Mouse (Mus musculus): ENCODE data around the gene C530008M17Rik. TPM values are rescaled to one million over a fixed set of nuclear protein-coding genes. Genes with fewer than 3 reads are reported as not detected.

Gene C530008M17Rik
- polyA plus RNA-seq, 1 experiment, result 26.5 TPM

DNA sequence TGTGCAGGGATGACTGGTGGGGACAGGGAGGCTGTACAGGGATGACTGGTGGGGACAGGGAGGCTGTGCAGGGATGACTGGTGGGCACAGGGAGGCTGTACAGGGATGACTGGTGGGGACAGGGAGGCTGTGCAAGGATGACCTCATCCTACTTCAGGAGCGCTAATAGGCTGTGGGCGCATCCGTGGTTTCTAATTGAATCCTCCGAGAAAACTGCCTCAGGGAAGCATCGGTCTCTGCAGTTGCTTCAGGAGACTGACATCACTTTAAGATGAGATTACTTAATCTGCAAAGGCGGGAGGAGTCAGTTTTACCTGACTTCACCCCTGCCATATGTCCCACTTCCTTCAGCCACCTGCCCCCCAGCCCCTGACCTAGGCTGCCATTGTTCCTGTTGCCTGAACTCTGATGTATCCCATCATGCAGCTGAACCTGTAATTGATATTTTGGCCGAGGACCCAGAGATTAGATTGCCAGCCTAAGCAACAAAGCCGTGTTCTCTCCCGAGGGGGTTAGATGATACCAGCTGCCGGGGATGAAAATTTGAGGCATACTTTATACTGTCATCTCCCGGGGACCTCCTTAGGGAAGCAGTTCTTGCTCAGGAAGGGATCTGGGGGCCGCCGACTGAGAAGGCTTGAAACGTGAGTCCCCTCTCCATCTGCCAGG lies 105.9 kb downstream of the C530008M17Rik start:
- Histone ChIP-seq H3K4me1 (ENCODE audit: control insufficient read depth, insufficient read depth, low read length) (no peaks in the 10 kb centered on the region), H3K27ac (ENCODE audit: insufficient read depth, low read length) (no peak overlapping the region), H3K4me3 (ENCODE audit: insufficient read depth, low read length) (no peak overlapping the region)
- TF ChIP-seq POLR2A (IDR thresholded peaks at IDR 0.05; ENCODE audit: extremely low read depth, insufficient read depth, low read length) (no peak), CTCF (IDR thresholded peaks at IDR 0.05; ENCODE audit: extremely low read depth, insufficient read depth, low read length) (no peak)

DNA sequence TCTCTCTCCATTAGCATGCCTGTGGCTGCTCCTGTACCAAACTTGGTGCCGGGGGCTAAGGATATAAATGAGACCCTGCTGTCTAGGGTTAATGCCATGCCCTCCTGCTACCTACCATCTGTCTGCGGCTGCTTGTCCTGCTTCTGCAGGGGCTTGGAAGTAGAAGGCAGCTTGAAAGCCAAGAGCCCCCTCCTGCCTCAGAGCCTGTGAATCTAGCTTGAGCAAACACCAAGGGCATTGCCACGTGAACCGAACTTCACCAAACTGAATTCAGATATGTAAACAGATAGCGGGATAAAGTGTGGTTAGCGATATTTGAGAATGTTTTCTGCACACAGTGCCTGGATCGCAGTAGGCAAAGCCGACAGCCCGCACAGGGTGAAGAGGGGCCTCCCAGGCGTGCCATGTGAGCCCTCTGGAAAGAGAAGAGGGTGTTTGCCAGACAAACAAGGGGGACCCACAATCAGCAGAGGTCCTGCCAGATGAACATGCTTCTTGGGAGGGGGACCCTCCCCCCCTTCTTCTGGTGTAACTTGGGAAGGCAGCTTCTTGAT lies 106.9 kb downstream of the C530008M17Rik start:
- TF ChIP-seq CTCF (IDR thresholded peaks at IDR 0.05; ENCODE audit: extremely low read depth, insufficient read depth, low read length) (no peak), POLR2A (IDR thresholded peaks at IDR 0.05; ENCODE audit: extremely low read depth, insufficient read depth, low read length) (no peak)
- no peaks in the 10 kb centered on the region for H3K4me1 ChIP-seq (ENCODE audit: control insufficient read depth, insufficient read depth, low read length)
- no peak overlapping the region for H3K27ac ChIP-seq (ENCODE audit: insufficient read depth, low read length)
- no peak overlapping the region for H3K4me3 ChIP-seq (ENCODE audit: insufficient read depth, low read length)

DNA sequence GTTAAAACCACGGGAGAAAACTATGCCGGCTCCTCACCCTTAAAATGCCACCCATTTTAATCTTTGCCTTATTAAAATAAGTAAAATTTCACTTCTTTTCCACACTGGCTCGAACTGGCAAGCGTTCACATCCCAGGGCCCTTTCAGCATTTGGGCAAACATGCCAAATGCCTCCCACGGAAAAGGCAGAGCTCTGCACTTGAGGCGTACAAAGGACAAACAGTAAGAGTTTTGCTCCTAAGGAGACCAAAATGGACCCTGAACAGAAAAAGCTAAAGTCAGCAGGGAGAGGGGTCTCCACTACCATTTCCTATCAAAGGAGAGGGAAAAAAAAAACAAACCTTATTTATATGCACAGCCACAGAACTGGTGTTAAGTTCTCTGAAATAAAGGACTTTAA lies 107.4 kb downstream of the C530008M17Rik start:
- Histone ChIP-seq H3K27ac (ENCODE audit: insufficient read depth, low read length) (no peak overlapping the region), H3K4me3 (ENCODE audit: insufficient read depth, low read length) (no peak overlapping the region), H3K4me1 (ENCODE audit: control insufficient read depth, insufficient read depth, low read length) (no peaks in the 10 kb centered on the region)
- no peak for TF ChIP-seq POLR2A (IDR thresholded peaks at IDR 0.05; ENCODE audit: extremely low read depth, insufficient read depth, low read length)
- TF ChIP-seq CTCF (IDR thresholded peaks at IDR 0.05; ENCODE audit: extremely low read depth, insufficient read depth, low read length), result no peak

DNA sequence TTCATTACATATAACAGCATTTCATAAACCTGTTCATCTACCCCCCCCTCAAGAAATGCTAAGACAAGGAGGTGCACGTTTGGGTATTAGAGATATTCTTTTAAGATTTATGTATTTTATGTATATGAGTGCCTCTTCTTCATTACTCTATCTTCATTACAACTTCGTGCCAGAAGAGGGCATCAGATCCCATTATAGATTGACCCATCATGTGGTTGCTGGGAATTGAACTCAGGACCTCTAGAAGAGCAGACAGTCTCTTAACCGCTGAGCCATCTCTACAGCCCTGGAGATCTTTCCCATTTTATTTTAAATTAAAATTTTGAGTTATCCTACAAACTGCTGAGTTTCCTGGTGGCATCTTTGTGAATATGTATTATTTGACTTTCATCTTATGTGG lies 112.7 kb downstream of the C530008M17Rik start:
- no peak for TF ChIP-seq POLR2A (IDR thresholded peaks at IDR 0.05; ENCODE audit: extremely low read depth, insufficient read depth, low read length)
- TF ChIP-seq CTCF (IDR thresholded peaks at IDR 0.05; ENCODE audit: extremely low read depth, insufficient read depth, low read length), result no peak
- Histone ChIP-seq H3K4me3 (ENCODE audit: insufficient read depth, low read length) (no peak overlapping the region), H3K27ac (ENCODE audit: insufficient read depth, low read length) (no peak overlapping the region)

DNA sequence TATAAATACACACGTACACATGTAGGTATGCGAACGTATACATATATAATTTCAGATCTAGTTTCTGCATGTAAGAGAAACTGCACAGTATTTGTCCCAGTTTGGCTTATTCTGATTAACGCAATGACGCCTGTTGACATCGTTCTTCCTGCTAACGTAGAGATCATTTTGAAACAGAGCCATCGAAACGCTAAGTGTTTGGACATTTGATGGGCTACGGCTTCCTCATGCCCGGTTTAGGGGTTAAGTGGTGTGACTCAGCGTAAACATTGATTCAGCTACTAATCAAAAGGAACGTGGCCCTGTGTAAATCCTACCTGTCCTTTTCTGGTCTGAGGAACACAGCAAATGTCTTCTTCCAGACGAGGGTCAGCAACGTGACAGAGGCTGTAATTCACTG lies 113.3 kb downstream of the C530008M17Rik start:
- TF ChIP-seq POLR2A (IDR thresholded peaks at IDR 0.05; ENCODE audit: extremely low read depth, insufficient read depth, low read length) (no peak), CTCF (IDR thresholded peaks at IDR 0.05; ENCODE audit: extremely low read depth, insufficient read depth, low read length) (no peak)
- no peak overlapping the region for H3K27ac ChIP-seq (ENCODE audit: insufficient read depth, low read length)
- no peaks in the 10 kb centered on the region for H3K4me1 ChIP-seq (ENCODE audit: control insufficient read depth, insufficient read depth, low read length)

More for the DNA sequence above, 112.7 kb downstream of the C530008M17Rik start:
- no peaks in the 10 kb centered on the region for H3K4me1 ChIP-seq (ENCODE audit: control insufficient read depth, insufficient read depth, low read length)

DNA sequence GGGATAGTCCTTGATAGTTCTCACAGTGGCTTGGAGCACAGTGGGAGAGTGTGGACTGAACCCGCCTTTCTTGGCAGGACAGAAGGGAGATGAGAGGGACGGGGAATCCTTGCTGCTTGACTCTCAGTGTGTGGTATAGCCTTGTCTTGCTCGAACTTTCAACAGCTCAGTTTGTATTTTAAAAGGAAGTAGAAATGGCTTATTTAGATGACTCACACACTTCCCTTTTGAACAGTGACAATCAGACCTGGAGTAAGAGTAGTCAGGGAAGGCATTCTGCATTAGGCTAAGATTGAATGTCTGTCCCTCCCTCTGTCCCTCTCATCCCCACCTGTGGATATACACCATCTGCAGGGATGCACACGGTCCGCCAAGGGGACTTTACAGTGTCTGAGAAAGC lies 115.1 kb downstream of the C530008M17Rik start:
- TF ChIP-seq POLR2A (IDR thresholded peaks at IDR 0.05; ENCODE audit: extremely low read depth, insufficient read depth, low read length), result no peak
- no peak for TF ChIP-seq CTCF (IDR thresholded peaks at IDR 0.05; ENCODE audit: extremely low read depth, insufficient read depth, low read length)
- H3K27ac ChIP-seq (ENCODE audit: insufficient read depth, low read length), result no peak overlapping the region
- H3K4me1 ChIP-seq (ENCODE audit: control insufficient read depth, insufficient read depth, low read length), result no peaks in the 10 kb centered on the region
- H3K4me3 ChIP-seq (ENCODE audit: insufficient read depth, low read length), result no peak overlapping the region

More for the DNA sequence above, 113.3 kb downstream of the C530008M17Rik start:
- no peak overlapping the region for H3K4me3 ChIP-seq (ENCODE audit: insufficient read depth, low read length)

DNA sequence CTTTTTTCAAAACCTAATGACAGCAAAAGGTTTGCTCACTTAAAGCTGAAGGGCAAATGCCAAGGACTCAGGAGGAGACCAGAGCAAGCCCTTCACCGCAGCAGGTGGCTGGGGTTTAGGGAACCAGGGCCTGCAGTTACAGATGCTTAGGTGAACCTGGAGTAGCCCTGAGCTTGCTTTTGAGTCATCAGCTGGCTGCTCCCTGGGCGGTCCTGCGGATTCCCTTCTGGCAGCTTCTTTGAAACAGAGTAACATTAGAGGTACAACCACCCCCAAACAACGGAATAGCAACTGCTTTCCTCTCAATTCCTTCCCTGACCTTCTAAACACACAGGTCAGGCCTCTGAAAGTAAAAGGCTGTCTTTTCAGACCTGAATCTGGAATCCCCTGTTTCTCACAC lies 116.5 kb downstream of the C530008M17Rik start:
- H3K4me1 ChIP-seq (ENCODE audit: control insufficient read depth, insufficient read depth, low read length), result no peaks in the 10 kb centered on the region
- TF ChIP-seq POLR2A (IDR thresholded peaks at IDR 0.05; ENCODE audit: extremely low read depth, insufficient read depth, low read length), result no peak
- TF ChIP-seq CTCF (IDR thresholded peaks at IDR 0.05; ENCODE audit: extremely low read depth, insufficient read depth, low read length), result no peak
- H3K4me3 ChIP-seq (ENCODE audit: insufficient read depth, low read length), result no peak overlapping the region
- H3K27ac ChIP-seq (ENCODE audit: insufficient read depth, low read length), result no peak overlapping the region

DNA sequence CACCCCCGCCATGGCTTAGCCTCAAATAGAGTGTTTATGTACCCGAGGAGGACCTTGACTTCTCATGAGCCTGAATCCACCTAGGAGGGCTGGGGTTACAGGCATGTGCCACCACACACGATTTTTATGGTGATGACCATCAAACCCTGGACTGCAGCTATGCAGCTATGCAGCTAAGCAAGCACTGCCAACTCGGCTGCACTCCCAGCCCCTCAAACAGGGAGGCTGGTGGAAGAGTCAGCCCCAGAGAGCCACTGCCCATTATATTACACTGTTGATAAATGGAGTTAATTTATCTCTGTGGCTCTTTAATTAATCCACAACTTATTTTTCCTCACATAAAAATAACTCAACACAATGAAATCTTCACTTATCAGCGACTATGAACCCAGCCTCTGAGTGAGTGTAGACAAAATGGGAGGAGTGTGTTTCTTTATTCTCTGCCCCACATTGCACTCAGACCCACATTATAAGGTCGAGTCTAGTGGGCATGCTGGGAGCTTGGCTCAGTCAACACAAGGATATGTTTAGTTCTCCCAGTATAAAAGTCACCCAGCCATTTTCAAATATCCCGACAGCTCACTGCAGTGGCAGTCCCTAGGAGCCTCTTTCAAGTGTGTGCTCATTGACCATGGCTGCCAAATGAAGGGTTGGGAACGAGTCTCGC lies 117.3 kb downstream of the C530008M17Rik start:
- Histone ChIP-seq H3K4me3 (ENCODE audit: insufficient read depth, low read length) (no peak overlapping the region), H3K4me1 (ENCODE audit: control insufficient read depth, insufficient read depth, low read length) (no peaks in the 10 kb centered on the region), H3K27ac (ENCODE audit: insufficient read depth, low read length) (no peak overlapping the region)
- no peak for TF ChIP-seq CTCF (IDR thresholded peaks at IDR 0.05; ENCODE audit: extremely low read depth, insufficient read depth, low read length)
- no peak for TF ChIP-seq POLR2A (IDR thresholded peaks at IDR 0.05; ENCODE audit: extremely low read depth, insufficient read depth, low read length)

DNA sequence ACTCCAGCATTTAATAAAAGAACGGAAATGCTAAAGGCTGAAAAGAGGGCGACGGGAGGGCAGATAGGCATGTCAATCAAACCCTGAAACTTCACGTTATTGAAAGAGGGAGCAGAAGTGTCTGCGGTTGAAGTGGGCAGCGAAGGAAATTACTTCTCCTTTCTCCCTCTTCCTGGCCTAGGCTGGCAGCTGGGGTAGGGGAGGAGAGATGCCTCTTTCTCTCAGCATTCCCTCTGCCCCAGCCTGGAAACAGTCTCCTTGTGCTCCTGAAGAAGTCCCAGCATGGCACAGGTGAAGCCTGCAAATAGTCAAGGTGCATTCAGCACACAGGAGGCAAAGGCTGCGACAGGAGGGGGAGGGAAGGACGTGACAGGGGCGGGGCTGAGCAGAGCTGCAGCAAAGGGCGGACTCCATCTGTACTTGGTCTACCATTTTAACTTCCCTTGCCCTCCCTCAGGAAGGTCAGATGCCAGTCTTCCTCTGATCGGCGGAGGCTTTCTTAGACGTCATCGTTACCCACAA lies 122.8 kb downstream of the C530008M17Rik start:
- Histone ChIP-seq H3K27ac (ENCODE audit: insufficient read depth, low read length) (no peak overlapping the region), H3K4me3 (ENCODE audit: insufficient read depth, low read length) (no peak overlapping the region), H3K4me1 (ENCODE audit: control insufficient read depth, insufficient read depth, low read length) (peaks cover 4% of the 10 kb centered on the region; the same call in 1 of the 2 replicates)
- no peak for TF ChIP-seq POLR2A (IDR thresholded peaks at IDR 0.05; ENCODE audit: extremely low read depth, insufficient read depth, low read length)
- TF ChIP-seq CTCF (IDR thresholded peaks at IDR 0.05; ENCODE audit: extremely low read depth, insufficient read depth, low read length), result no peak

Measured in cortical plate, adult 2 months (tissue).